Mouse (Mus musculus) embryo, embryonic 10 days (tissue): Measurements from ENCODE around the gene Atat1.
"Not testable (repeated sequence)": the region's sequence is repeated elsewhere in the genome, so short reads cannot be mapped to it uniquely, and the experiment has no call there.

Experiments
- DNase-seq: peaks from one replicate; pipeline ENCODE4 v3.0.0-alpha.2; 2015; ENCODE audit warnings: low spot score

Atat1 gene

GRCm38 (mm10) chr17:35909919-35910369, at the start of gene Atat1:
TSS of gene Atat1 (minus strand) at chr17:35910075.
- peak; percentile 97 for DNase-seq

DNA sequence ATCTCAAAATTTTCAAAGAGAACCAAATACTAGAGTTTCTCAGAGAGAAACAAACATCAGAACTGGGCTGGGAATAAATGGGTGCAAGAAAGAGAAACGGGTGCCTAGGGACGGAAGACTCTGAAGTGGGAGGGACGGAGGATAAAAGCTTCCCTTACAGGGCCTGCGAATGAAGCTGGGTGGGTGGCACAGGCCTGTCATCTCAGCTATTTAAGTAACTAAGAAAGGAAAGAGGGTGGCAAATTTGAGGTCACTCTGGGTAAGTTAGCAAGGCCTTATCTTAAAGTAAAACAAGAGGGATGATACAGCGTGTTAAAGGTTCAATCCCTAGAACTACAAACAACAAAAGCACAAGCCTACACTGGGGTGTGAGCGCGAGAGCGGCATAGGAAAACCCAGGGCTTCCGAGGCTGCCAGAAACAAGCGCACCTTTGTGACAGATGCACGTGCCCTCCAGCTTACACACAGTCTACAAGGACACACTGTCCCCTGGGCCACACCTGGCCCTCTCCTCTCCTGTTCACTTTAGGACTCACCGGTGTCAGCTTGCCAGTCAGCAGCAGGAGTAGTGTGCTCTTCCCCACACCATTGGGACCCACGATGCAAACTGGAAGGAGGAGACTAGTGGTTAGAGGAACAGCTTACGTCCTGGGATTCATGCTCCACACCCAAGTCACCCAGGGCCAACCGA, 48.8 kb upstream of the Atat1 start:
- DNase-seq = no peak

- no peak for DNase-seq
Observed at GRCm38 (mm10) chr17:35954665-35955064, 44.8 kb upstream of the Atat1 start.

DNA sequence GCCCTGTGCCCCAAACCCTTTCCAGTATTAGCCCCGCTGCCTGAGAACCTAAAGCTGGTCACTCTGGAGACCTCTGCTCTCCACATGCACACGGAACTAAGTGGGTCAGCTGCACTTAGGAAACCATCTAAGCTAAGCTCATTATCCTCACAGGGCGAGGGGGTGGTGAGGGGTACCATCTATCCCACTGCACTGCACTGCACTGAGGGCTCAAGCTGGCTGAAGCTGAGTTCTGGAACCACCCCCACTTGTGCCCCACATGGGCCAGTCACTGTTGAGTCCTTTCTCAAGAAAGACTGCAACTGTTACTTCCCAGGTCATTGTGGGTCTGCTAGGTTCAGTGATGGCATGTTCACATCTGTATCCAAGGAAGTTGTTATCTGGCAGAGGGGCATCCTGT, 42.7 kb upstream of the Atat1 start:
- DNase-seq = not testable (repeated sequence)

DNA sequence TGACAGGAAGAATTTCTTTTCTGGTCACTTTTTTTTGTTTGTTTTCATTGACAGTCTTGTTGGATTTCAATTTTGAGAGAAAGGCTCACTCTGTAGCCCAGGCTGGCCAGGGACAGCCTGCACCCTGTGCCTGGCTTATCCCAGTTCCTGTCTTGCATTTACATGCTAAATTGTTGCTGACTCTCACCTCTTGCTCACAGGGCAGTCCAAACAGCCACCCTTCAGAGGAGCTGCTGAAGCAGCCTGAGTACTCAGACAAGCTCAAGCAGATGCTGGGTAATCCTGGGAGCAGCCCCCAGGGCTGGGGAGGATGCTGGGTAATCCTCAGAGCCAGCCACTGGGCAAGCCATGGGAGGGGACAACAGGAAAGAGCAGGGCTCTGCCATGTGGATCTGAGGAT, 41.1 kb upstream of the Atat1 start:
- not testable (repeated sequence) for DNase-seq

DNA sequence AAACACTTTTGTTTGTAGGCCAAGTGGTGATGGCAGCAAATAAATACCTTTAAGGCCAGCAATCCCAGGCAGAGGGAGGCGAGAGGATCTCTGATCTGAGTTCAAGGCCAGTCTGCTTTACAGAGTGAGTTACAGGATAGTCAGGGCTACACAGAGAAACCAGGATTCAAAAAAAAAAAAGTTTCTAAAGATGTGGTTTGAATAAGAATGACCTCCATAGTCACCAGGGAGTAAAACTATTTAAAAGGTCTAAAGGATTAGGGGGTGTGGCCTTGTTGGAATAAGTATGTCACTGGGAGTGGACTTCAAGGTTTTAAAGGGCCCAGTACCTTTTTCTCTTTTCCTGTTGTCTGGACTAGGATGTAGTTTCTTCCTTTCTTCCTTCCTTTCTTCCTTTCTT, 30.1 kb upstream of the Atat1 start:
- DNase-seq = no peak

GRCm38 (mm10) chr17:35939108-35939507, 29.2 kb upstream of the Atat1 start:
- DNase-seq = no peak

GRCm38 (mm10) chr17:35937700-35938348, 27.9 kb upstream of the Atat1 start:
- peak; percentile 79 for DNase-seq

DNA sequence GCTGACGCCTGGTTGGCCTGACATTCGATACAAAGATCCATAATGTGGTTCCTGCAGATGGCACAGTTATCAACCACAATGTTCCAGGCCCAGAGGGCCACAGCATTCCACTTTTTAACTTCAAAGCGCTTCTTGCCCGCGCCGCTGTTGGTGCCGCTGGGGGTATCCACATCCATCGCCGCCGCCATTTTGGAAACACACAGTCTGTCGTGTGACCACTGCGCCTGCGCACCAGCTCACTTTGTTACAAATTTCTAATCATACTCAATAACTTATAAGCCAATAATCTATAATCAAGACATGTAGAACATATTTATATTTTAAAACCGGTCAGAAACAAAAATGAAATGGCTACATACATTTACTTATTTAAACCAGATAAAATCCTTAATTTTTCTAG, 25.9 kb upstream of the Atat1 start:
- DNase-seq = not testable (repeated sequence)

GRCm38 (mm10) chr17:35932608-35933007, 22.7 kb upstream of the Atat1 start:
- DNase-seq = no peak

DNA sequence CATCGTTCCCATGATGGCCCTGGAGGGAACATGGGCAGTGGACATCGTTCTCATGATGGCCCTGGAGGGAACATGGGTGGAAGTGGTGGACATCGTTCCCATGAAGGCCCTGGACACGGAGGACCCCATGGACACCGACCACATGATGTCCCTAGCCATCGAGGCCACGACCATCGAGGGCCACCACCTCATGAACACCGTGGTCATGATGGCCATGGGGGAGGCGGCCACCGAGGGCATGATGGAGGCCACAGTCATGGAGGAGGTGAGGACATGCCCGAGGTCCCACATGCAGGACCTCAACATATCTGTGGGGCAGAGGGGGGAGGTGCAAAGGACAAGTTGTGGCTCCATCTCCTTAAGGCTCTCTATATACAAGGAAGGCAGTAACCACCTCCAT, 20.8 kb upstream of the Atat1 start:
- DNase-seq = no peak

DNA sequence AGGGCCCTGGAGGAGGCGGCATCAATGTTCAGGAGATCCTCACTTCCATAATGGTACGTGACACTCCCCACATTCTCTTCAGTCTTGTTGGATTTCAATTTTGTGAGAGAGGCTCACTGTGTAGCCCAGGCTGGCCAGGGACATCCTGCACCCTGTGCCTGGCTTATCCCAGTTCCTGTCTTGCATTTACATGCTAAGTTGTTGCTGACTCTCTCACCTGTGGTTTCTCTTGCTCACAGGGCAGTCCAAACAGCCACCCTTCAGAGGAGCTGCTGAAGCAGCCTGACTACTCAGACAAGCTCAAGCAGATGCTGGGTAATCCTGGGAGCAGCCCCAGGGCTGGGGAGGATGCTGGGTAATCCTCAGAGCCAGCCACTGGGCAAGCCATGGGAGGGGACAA, 19.7 kb upstream of the Atat1 start:
- no peak for DNase-seq

- no peak for DNase-seq
Observed at GRCm38 (mm10) chr17:35927471-35927870, 17.6 kb upstream of the Atat1 start.

DNA sequence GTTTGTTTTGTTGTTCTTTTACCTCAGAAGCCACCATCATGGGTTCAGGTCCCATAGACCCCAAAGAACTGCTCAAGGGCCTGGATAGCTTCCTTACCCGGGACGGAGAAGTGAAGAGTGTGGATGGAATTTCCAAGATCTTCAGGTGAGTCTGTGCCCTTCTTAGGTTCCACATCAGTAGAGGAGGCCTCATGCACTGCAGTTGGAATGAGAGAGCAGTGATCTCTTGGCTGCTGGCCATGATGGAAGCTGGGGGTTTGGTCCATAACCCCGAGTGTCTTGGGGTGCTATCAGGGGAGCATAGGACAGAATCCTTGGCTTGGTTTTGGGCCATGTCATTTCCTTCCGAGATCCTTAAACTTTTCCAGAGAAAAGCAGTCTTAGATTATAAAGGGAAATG, 13.4 kb upstream of the Atat1 start:
- no peak for DNase-seq

- no peak for DNase-seq
Observed at GRCm38 (mm10) chr17:35922566-35922965, 12.7 kb upstream of the Atat1 start.

GRCm38 (mm10) chr17:35921710-35922109, 11.8 kb upstream of the Atat1 start:
- no peak for DNase-seq

GRCm38 (mm10) chr17:35920862-35921562, 11.1 kb upstream of the Atat1 start:
- DNase-seq = peak; percentile 71

DNA sequence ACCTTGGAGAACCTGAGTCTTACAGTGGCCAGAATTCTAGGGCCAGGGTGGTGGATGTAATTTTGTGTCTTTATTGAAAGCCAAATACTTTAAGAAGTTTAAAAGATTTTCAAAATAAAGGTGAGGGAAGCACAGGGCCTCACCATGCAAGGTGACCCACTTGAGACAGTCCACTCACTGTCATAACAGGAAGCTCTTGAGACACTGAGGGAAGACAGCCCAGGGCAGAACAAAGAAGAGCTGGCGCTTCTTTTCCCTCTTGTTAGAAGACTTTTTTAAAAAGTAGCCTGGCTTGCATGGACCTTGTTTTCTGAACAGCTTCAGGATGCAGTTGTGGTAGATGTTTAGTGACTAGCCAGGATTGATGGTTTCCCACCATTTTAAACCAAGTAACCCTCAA, 10.5 kb upstream of the Atat1 start:
- no peak for DNase-seq

GRCm38 (mm10) chr17:35919864-35920301, 10.0 kb upstream of the Atat1 start:
- no peak for DNase-seq

- DNase-seq = peak; percentile 97
Observed at GRCm38 (mm10) chr17:35919060-35919715, 9.3 kb upstream of the Atat1 start.

DNA sequence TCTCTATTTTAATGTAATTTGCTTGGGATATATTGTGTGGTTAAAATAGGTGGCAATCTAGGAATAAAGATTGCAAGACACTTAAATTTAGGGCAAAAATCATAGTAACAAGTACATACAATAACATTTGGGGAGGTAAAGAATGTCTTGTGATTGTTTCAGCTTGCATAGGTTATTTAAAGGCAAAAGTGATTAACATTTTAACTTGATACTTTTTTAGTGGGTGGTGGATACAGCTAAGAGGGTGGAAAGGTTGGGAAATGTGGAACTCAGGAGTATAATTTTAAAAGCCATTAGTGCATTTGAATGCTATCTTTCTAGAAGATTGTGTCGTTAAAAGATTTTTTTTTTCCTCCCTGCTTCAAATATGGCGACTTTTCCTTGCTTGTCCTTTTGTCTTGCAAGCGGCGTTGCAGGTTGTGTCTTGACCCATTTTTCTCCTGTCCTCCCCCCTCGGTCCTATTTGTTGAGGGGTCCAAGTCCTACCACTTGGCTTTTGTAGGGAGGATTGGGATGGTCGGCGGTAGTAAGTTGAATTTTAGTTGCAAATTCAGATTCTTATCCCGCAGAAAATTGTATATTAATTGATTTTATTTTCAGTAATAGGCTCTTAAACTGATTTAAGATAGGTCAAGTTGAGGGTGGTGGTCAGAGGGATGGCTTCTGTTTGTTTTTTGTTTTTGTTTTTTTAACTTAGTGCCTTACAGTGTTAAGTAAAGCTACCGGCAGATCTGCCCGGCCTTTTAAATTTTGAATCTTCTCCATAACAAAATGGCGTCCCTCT, 8.6 kb upstream of the Atat1 start:
- peak; percentile 61 for DNase-seq
